Mouse (Mus musculus) bone marrow, adult 2 months (tissue): ENCODE measurements around the gene Pdk2. TPM values are rescaled to one million over a fixed set of nuclear protein-coding genes. Genes with fewer than 3 reads are reported as not detected.

ENCODE experiments used
- H3K27ac ChIP-seq: fragments of 200-500 bp; 2 replicates; pipeline ENCODE4 v1.5.1; 2012; ENCODE audit warnings: low read depth, mild to moderate bottlenecking, control low read depth, inconsistent platforms, low read length; ENCODE audit not compliant: control insufficient read depth, poor library complexity, insufficient read depth
- H3K4me1 ChIP-seq: fragments of 200-500 bp; 2 replicates; pipeline ENCODE4 v1.6.1; 2011; ENCODE audit warnings: low read length; ENCODE audit not compliant: control insufficient read depth, insufficient read depth
- H3K4me3 ChIP-seq: fragments of 200-500 bp; replicated peaks from 2 replicates; pipeline ENCODE3; 2011; ENCODE audit warnings: mild to moderate bottlenecking, low read depth, low read length, control low read depth; ENCODE audit not compliant: control insufficient read depth
- CTCF ChIP-seq: fragments of 200-500 bp; IDR thresholded peaks from 2 replicates; pipeline ENCODE4 v1.5.1; 2011; ENCODE audit warnings: low read length, control low read depth; ENCODE audit not compliant: control insufficient read depth, insufficient read depth
- POLR2A ChIP-seq: fragments of 200-500 bp; IDR thresholded peaks from 2 replicates; pipeline ENCODE4 v1.6.1; 2011; ENCODE audit warnings: low read depth, mild to moderate bottlenecking, control low read depth, low read length, borderline replicate concordance; ENCODE audit not compliant: control insufficient read depth
- WGBS: fragments of 180-500 bp; shearing (Covaris S2); methylation state at CpG from one replicate; pipeline ENCODE4 v1.1.7; 2018; 5-methylcytosine and 5-hydroxymethylcytosine counted together
- polyA plus RNA-seq: library from polyadenylated mRNA; stranded (reverse); fragments of >200 nt; gene quantifications from 2 replicates; pipeline ENCODE4 v1.2.4, GENCODE M21; 2011; ENCODE audit warnings: low replicate concordance; ENCODE audit not compliant: missing spikeins, insufficient read depth, insufficient read length

The Pdk2 gene
- polyA plus RNA-seq = 3.2 and 8.1 TPM in 2 replicates

- under 1% methylated on average over 41 of the region's 41 CpGs for WGBS
- Histone ChIP-seq H3K4me3 (peak within 1 kb of the TSS; percentile 73), H3K27ac (peak within 1 kb of the TSS; percentile 31)
Observed at GRCm38 (mm10) chr11:95041139-95041609, at the start of gene Pdk2. Gene Pdk2 (minus strand): TSS chr11:95041354.

GRCm38 (mm10) chr11:95088857-95089779 is 48.0 kb upstream of the Pdk2 start:
- Histone ChIP-seq H3K4me1 (no peaks in the 10 kb centered on the region), H3K4me3 (no peak overlapping the region), H3K27ac (no peak overlapping the region)
- TF ChIP-seq POLR2A (no peak), CTCF (no peak)
- WGBS = 31% methylated on average over 16 of the region's 16 CpGs

More at GRCm38 (mm10) chr11:95041139-95041609, at the start of gene Pdk2:
- peaks cover 1% of the 10 kb centered on the region; the same call in 1 of the 2 replicates for H3K4me1 ChIP-seq
- TF ChIP-seq POLR2A (peak; percentile 67; the same call in 1 of the 2 replicates), CTCF (no peak)

- Histone ChIP-seq H3K4me3 (no peak overlapping the region), H3K27ac (no peak overlapping the region), H3K4me1 (no peaks in the 10 kb centered on the region)
- WGBS = 58% methylated on average over 7 of the region's 7 CpGs
- no peak for TF ChIP-seq POLR2A
- no peak for TF ChIP-seq CTCF
Observed at GRCm38 (mm10) chr11:95088286-95088685, 47.1 kb upstream of the Pdk2 start.

GRCm38 (mm10) chr11:95087301-95088228 is 46.4 kb upstream of the Pdk2 start:
- Histone ChIP-seq H3K4me3 (no peak overlapping the region), H3K27ac (no peak overlapping the region), H3K4me1 (no peaks in the 10 kb centered on the region)
- no peak for TF ChIP-seq CTCF
- TF ChIP-seq POLR2A = no peak
- WGBS = 73% methylated on average over 17 of the region's 17 CpGs

GRCm38 (mm10) chr11:95086229-95086628 is 45.1 kb upstream of the Pdk2 start:
- Histone ChIP-seq H3K27ac (no peak overlapping the region), H3K4me1 (no peaks in the 10 kb centered on the region), H3K4me3 (no peak overlapping the region)
- 42% methylated on average over 5 of the region's 5 CpGs for WGBS
- TF ChIP-seq POLR2A (no peak), CTCF (no peak)

GRCm38 (mm10) chr11:95085710-95086109 is 44.6 kb upstream of the Pdk2 start:
- no peak overlapping the region for H3K27ac ChIP-seq
- 29% methylated on average over 5 of the region's 5 CpGs for WGBS
- no peak for TF ChIP-seq POLR2A
- no peaks in the 10 kb centered on the region for H3K4me1 ChIP-seq
- H3K4me3 ChIP-seq = no peak overlapping the region

GRCm38 (mm10) chr11:95084811-95085382 is 43.7 kb upstream of the Pdk2 start:
- WGBS = 63% methylated on average over 5 of the region's 5 CpGs
- TF ChIP-seq CTCF = no peak
- no peak for TF ChIP-seq POLR2A

GRCm38 (mm10) chr11:95084175-95084574 is 43.0 kb upstream of the Pdk2 start:
- H3K27ac ChIP-seq = no peak overlapping the region
- WGBS = 74% methylated on average over 4 of the region's 4 CpGs
- no peak overlapping the region for H3K4me3 ChIP-seq
- H3K4me1 ChIP-seq = no peaks in the 10 kb centered on the region
- no peak for TF ChIP-seq CTCF
- no peak for TF ChIP-seq POLR2A

More at GRCm38 (mm10) chr11:95084811-95085382, 43.7 kb upstream of the Pdk2 start:
- Histone ChIP-seq H3K4me3 (no peak overlapping the region), H3K4me1 (no peaks in the 10 kb centered on the region), H3K27ac (no peak overlapping the region)
